ENCODE assay signal across 15 mouse cellular contexts in the genomic region with DNA sequence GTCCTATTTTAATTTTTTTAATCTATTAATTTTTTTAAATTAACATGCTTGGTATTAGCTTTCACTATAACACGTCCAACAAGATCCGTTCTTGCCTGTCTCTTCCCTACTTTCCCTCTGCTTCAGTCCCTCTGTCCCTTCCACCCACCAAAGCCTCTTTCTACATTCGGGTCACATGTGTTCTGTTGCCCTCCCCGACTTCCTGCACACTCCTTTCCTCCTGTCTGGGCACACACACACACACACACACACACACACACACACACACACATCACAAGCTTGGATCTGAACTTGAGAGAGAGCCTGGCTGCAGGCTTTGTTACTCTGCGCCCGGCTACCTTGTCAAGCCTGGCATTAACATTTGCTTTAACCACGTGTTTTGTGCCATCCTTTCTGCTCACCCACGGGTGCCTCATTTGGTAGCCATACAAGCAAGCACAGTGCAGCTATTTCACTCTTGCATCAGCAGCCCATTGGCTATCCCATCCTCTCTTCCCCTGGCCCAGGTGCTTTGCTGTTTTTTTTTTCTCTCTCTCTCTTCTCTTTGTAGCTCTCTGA.
DNase-seq lines count a peak whose midpoint lies in the region; ATAC-seq and TF ChIP-seq lines count a peak whose summit lies in the region.
"Had no signal": no experiment of that assay in that cellular context is flagged by ENCODE, and none has a peak within 500 bp of the region (broad histone marks: within the 10 kb centered on the region; RNA-seq: fewer than 3 reads in every experiment).

No protein-coding gene starts in this region.

- H3K4me3 ChIP-seq in liver, postnatal 0 days (ENCODE audit: low read depth, low read length): no peak overlapping the region
- H3K4me3 ChIP-seq in intestine, embryonic 16.5 days (ENCODE audit: low read length): no peak overlapping the region
- H3K4me3 ChIP-seq: kidney, embryonic 15.5 days; left cerebral cortex, adult 2 months; midbrain, embryonic 15.5 days had no signal

- no peaks in the 10 kb centered on the region for H3K27me3 ChIP-seq in liver, postnatal 0 days (ENCODE audit: insufficient read depth, low read length)
- H3K27me3 ChIP-seq in intestine, embryonic 16.5 days (replicated peaks; ENCODE audit: control insufficient read depth, insufficient read depth, low read length): no peaks in the 10 kb centered on the region
- H3K27me3 ChIP-seq: kidney, embryonic 15.5 days; midbrain, embryonic 15.5 days had no signal

- no peak for ATAC-seq in liver, postnatal 0 days
- peak; percentile 52 for ATAC-seq in activated CD4-positive, CD25-positive, alpha-beta regulatory T cell, adult 4 months
- peak; percentile 11; the same call in 1 of the 2 replicates for ATAC-seq in megakaryocyte, adult 5-6 weeks (ENCODE audit: poor library complexity, severe bottlenecking)
- no peak for ATAC-seq in intestine, embryonic 16.5 days
- ATAC-seq: midbrain, embryonic 15.5 days had no signal

- 44% methylated on average over 8 of the region's 8 CpGs for WGBS in liver, postnatal 0 days (ENCODE audit: insufficient replicate concordance)
- WGBS in intestine, embryonic 16.5 days: 77% methylated on average over 8 of the region's 8 CpGs

- no peaks in the 10 kb centered on the region for H3K36me3 ChIP-seq in liver, postnatal 0 days (replicated peaks; ENCODE audit: insufficient read depth, low read length)
- H3K36me3 ChIP-seq in intestine, embryonic 16.5 days (ENCODE audit: control insufficient read depth, insufficient read depth, low read length): no peaks in the 10 kb centered on the region
- H3K36me3 ChIP-seq: midbrain, embryonic 15.5 days had no signal

- H3K9ac ChIP-seq in liver, postnatal 0 days (replicated peaks): no peak overlapping the region
- H3K9ac ChIP-seq in intestine, embryonic 16.5 days (ENCODE audit: low read depth, low read length): no peak overlapping the region
- H3K9ac ChIP-seq: kidney, embryonic 15.5 days; midbrain, embryonic 15.5 days had no signal

- no peak for TF ChIP-seq CTCF in liver, postnatal 0 days (IDR thresholded peaks at IDR 0.05; ENCODE audit: low read depth)

- H3K27ac ChIP-seq in liver, postnatal 0 days (ENCODE audit: low read depth): peak overlapping the region; percentile 41; the same call in 1 of the 2 replicates
- H3K27ac ChIP-seq in intestine, embryonic 16.5 days (ENCODE audit: low read length): no peak overlapping the region
- H3K27ac ChIP-seq: kidney, embryonic 15.5 days; left cerebral cortex, adult 2 months; midbrain, embryonic 15.5 days had no signal

- H3K9me3 ChIP-seq in liver, postnatal 0 days (ENCODE audit: low read length): no peaks in the 10 kb centered on the region
- no peaks in the 10 kb centered on the region for H3K9me3 ChIP-seq in intestine, embryonic 16.5 days (ENCODE audit: control insufficient read depth, low read length)
- H3K9me3 ChIP-seq: kidney, embryonic 15.5 days; midbrain, embryonic 15.5 days had no signal

- DNase-seq in liver, postnatal 0 days: no peak
- no peak for DNase-seq in liver
- DNase-seq in thymus, postnatal 25 days: peak; percentile 63
- DNase-seq in cerebellum, postnatal 25 days: no peak
- DNase-seq in left cerebral cortex, adult 9 months (ENCODE audit: low spot score in 2 of 2): no peak
- DNase-seq: cerebellum, adult 18-20 months; gastrocnemius, postnatal 25 days; heart, postnatal 36 days; right cerebral cortex, postnatal 25 days had no signal

- H3K4me1 ChIP-seq in liver, postnatal 0 days (ENCODE audit: insufficient read depth): 0 out of 2 replicates have a peak, but pooled peaks cover 3% of the 10 kb centered on the region
- H3K4me1 ChIP-seq in intestine, embryonic 16.5 days (ENCODE audit: control insufficient read depth, insufficient read depth, low read length): no peaks in the 10 kb centered on the region
- H3K4me1 ChIP-seq: kidney, embryonic 15.5 days; midbrain, embryonic 15.5 days had no signal

- no peak for TF ChIP-seq EP300 in liver, postnatal 0 days (IDR thresholded peaks at IDR 0.05; ENCODE audit: low read depth)

- H3K4me2 ChIP-seq in liver, postnatal 0 days (ENCODE audit: low read depth, low read length): no peak overlapping the region
- no peak overlapping the region for H3K4me2 ChIP-seq in intestine, embryonic 16.5 days (ENCODE audit: low read depth, low read length)
- H3K4me2 ChIP-seq: kidney, embryonic 15.5 days; midbrain, embryonic 15.5 days had no signal

Comparison
In these comparisons a context has a peak if more than half of its experiments do, and no peak if none do; other contexts are left out.
1. ATAC-seq: peak in activated CD4-positive, CD25-positive, alpha-beta regulatory T cell, adult 4 months (single experiment) and megakaryocyte, adult 5-6 weeks (single experiment); none in liver, postnatal 0 days (single experiment) and intestine, embryonic 16.5 days (single experiment).